Mouse (Mus musculus): ENCODE measurements at regions not wholly inside any gene's neighbourhood (a gene's known extent, or its start where the extent isn't known, plus 50 kb on each side); places are given as distances from the start of the nearest gene placed in this dataset.

DNA sequence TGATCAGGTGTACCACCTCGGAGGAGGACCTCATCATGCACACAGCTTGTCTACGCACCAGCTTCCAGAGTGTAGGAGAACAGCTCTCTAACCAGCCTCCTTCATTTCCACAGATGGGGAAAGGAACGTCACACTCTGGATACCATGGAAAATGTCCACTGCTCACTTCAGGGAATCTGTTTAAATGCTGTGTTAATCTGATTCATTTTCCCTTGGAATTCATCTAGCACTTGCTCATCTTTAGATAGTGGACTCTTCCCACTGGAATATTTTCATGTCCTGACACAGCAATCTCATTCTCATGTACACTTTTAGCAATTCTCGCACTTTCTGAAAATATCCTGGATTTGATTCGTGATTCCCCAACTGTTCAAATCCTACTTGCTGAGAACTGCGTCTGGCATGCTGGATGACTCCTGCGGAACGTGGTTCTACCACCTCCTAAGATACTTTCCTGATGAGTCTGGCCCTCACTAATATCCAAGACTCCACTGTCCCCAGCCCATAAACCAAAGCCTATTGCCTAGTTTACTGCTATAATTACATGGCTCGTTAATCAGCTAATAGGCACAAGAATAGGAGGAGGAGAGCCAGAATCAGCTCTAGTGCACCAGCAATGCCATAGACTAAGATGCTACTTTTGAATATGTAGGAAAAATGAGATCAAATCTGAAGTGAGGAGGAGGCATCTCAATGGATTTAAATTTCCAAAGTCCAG, 56.0 kb upstream of the Bdnf start:
- WGBS, result 79% methylated on average over 9 of the region's 9 CpGs
- Histone ChIP-seq H3K9ac (no peak overlapping the region), H3K9me3 (no peaks in the 10 kb centered on the region), H3K4me3 (no peak overlapping the region), H3K36me3 (no peaks in the 10 kb centered on the region), H3K4me1 (replicated peaks) (peaks cover 4% of the 10 kb centered on the region), H3K27ac (no peak overlapping the region), H3K27me3 (no peaks in the 10 kb centered on the region), H3K4me2 (no peak overlapping the region)
- ATAC-seq (ENCODE audit: low FRiP score), result no peak

- Histone ChIP-seq H3K9ac (no peak overlapping the region), H3K36me3 (no peaks in the 10 kb centered on the region), H3K4me3 (no peak overlapping the region), H3K4me1 (replicated peaks) (peaks cover 4% of the 10 kb centered on the region), H3K27me3 (no peaks in the 10 kb centered on the region), H3K9me3 (no peaks in the 10 kb centered on the region), H3K4me2 (no peak overlapping the region), H3K27ac (no peak overlapping the region)
- 94% methylated on average over 6 of the region's 6 CpGs for WGBS
- no peak for ATAC-seq (ENCODE audit: low FRiP score)
These were observed 54.8 kb upstream of the Bdnf start for GRCm38 (mm10) chr2:109619676-109620075.

DNA sequence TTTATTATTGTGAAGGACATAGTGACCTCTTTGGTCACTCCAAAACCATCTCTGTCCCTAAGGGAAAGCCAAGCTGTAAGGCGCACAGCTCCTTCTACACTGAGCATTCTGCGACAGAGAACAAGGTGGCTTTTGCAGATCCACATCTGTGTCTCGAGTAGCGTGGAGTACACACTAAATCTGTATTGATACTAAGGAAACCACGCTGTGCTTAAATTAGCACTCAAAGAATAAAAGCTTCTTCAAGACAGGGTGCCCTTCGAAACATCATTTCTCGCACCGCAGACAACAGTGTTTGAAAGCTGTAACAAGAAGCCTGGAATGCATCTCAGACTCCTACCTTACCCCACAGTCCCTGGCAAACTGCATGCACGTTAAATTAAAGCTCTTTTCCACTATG, 52.9 kb upstream of the Bdnf start:
- H3K9ac ChIP-seq, result no peak overlapping the region
- H3K4me3 ChIP-seq, result no peak overlapping the region
- H3K36me3 ChIP-seq, result no peaks in the 10 kb centered on the region
- WGBS, result 46% methylated on average over 9 of the region's 9 CpGs
- no peak overlapping the region for H3K27ac ChIP-seq
- peaks cover 4% of the 10 kb centered on the region for H3K4me1 ChIP-seq (replicated peaks)
- no peak for ATAC-seq (ENCODE audit: low FRiP score)
- H3K9me3 ChIP-seq, result no peaks in the 10 kb centered on the region
- H3K27me3 ChIP-seq, result no peaks in the 10 kb centered on the region
- no peak overlapping the region for H3K4me2 ChIP-seq

Measured in hindbrain, embryonic 13.5 days (tissue).